Mouse (Mus musculus) liver, adult 2 months (tissue): ENCODE measurements around the gene Cxcl15. TPM values are rescaled to one million over a fixed set of nuclear protein-coding genes. Genes with fewer than 3 reads are reported as not detected.

ENCODE experiments used
- DNase-seq: peaks from one replicate; pipeline ENCODE4 v3.0.0-alpha.2; 2011; ENCODE audit warnings: low read depth, low spot score; ENCODE audit errors: extremely low read depth
- H3K27ac ChIP-seq: fragments of 200-500 bp; replicated peaks from 2 replicates; pipeline ENCODE4 v1.5.1; 2012; ENCODE audit warnings: low read depth, mild to moderate bottlenecking, control low read depth, inconsistent platforms, low read length; ENCODE audit not compliant: insufficient read depth
- H3K27me3 ChIP-seq: fragments of 200-500 bp; 2 replicates; pipeline ENCODE4 v1.6.1; 2012; ENCODE audit warnings: mild to moderate bottlenecking, moderate library complexity, low read length, inconsistent platforms; ENCODE audit not compliant: control insufficient read depth, insufficient read depth
- H3K36me3 ChIP-seq: fragments of 200-500 bp; 2 replicates; pipeline ENCODE4 v1.6.1; 2012; ENCODE audit warnings: low read length, inconsistent platforms; ENCODE audit not compliant: control insufficient read depth, insufficient read depth
- H3K4me1 ChIP-seq: fragments of 200-500 bp; 2 replicates; pipeline ENCODE4 v1.6.1; 2011; ENCODE audit warnings: low read length; ENCODE audit not compliant: control insufficient read depth, insufficient read depth
- H3K4me3 ChIP-seq: fragments of 200-500 bp; 2 replicates; pipeline ENCODE4 v1.5.1; 2011; ENCODE audit warnings: low read depth, mild to moderate bottlenecking, control low read depth, low read length, moderate library complexity; ENCODE audit not compliant: insufficient read depth
- H3K79me2 ChIP-seq: fragments of 200-500 bp; 2 replicates; pipeline ENCODE4 v1.6.1; 2012; ENCODE audit warnings: inconsistent platforms, mild to moderate bottlenecking, low read length, moderate library complexity; ENCODE audit not compliant: control insufficient read depth, insufficient read depth
- H3K9ac ChIP-seq: fragments of 200-500 bp; 2 replicates; pipeline ENCODE4 v1.6.1; 2012; ENCODE audit warnings: low read depth, mild to moderate bottlenecking, control low read depth, inconsistent platforms, low read length
- CTCF ChIP-seq: fragments of 200-500 bp; IDR thresholded peaks from 2 replicates; pipeline ENCODE4 v1.5.1; 2011; ENCODE audit warnings: low read depth, low read length, control low read depth
- POLR2A ChIP-seq: fragments of 200-500 bp; IDR thresholded peaks from 2 replicates; pipeline ENCODE4 v1.6.1; 2011; ENCODE audit warnings: low read length, control low read depth; ENCODE audit not compliant: insufficient read depth; ENCODE audit errors: extremely low read depth
- WGBS: fragments of 180-500 bp; shearing (Covaris S2); methylation state at CpG from one replicate; pipeline ENCODE4 v1.1.7; 2018; 5-methylcytosine and 5-hydroxymethylcytosine counted together
- polyA plus RNA-seq: library from polyadenylated mRNA; depleted of rRNA; stranded (reverse); fragments of >200 nt; gene quantifications from 2 replicates; pipeline ENCODE4 v1.2.3, GENCODE M21; 2012; rRNA removed
- total RNA-seq: library from RNA; depleted of rRNA; stranded (reverse); fragments of >200 nt; gene quantifications from 2 replicates; pipeline ENCODE4 v1.2.3, GENCODE M21; 2014; rRNA removed

Gene Cxcl15
- not detected in 2 replicates for total RNA-seq
- not detected in 2 replicates for polyA plus RNA-seq

DNA sequence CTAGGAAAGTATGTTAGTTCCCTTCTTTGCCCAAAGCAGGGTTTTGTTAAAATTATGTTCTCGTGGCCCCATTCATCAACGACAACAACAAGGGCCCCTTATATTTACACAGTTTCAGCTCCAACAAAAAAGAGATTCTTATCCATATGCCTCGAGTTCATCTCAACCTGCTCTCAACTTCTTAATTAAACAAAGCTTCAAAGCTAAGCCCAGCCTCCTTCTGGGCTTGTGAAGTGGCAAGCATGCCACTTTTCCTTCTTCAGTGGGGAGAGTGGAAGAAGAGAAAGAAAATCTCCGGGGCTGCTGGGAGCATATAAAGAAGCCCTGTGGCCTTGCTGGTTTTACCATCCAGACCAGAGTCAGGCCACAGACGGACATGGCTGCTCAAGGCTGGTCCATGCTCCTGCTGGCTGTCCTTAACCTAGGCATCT lies at the start of gene Cxcl15:
TSS of gene Cxcl15 (plus strand) at position 340 of the 431 bp plus-strand sequence.
- H3K4me1 ChIP-seq = no peaks in the 10 kb centered on the region
- WGBS = 43% methylated on average over 5 of the region's 5 CpGs
- H3K27ac ChIP-seq = no peak within 1 kb of the TSS
- no peaks in the 10 kb centered on the region for H3K27me3 ChIP-seq
- no peak within 1 kb of the TSS for H3K4me3 ChIP-seq
- H3K79me2 ChIP-seq = no peaks in the 10 kb centered on the region
- TF ChIP-seq POLR2A (no peak), CTCF (no peak)
- no peak for DNase-seq
- H3K36me3 ChIP-seq = no peaks in the 10 kb centered on the region
- H3K9ac ChIP-seq = no peak within 1 kb of the TSS

DNA sequence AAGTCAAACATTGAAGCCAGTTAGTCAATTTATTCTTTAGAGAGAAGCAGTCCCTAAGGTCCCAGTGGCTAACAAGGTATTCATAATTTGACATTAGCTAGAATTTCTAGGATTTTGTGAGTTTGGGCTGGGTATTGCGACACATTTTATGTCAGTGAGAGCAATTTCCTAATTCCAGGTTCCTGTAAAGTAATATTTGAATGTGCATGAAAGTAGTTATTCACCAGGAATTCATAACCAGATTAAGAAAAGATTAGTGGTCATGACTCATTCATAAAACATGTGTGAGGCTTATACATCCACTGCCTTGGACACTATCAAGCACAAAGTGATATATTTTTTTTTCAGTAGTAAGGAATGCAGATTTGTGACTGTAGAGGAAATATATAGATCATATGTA lies 40.4 kb upstream of the Cxcl15 start:
- H3K36me3 ChIP-seq = no peaks in the 10 kb centered on the region
- H3K9ac ChIP-seq = no peak overlapping the region
- WGBS = 96% methylated on average over 1 of the region's 1 CpGs
- TF ChIP-seq POLR2A (no peak), CTCF (no peak)
- no peak overlapping the region for H3K4me3 ChIP-seq
- H3K79me2 ChIP-seq = no peaks in the 10 kb centered on the region
- H3K27ac ChIP-seq = no peak overlapping the region
- no peak for DNase-seq
- H3K27me3 ChIP-seq = no peaks in the 10 kb centered on the region
- H3K4me1 ChIP-seq = peaks cover 1% of the 10 kb centered on the region

DNA sequence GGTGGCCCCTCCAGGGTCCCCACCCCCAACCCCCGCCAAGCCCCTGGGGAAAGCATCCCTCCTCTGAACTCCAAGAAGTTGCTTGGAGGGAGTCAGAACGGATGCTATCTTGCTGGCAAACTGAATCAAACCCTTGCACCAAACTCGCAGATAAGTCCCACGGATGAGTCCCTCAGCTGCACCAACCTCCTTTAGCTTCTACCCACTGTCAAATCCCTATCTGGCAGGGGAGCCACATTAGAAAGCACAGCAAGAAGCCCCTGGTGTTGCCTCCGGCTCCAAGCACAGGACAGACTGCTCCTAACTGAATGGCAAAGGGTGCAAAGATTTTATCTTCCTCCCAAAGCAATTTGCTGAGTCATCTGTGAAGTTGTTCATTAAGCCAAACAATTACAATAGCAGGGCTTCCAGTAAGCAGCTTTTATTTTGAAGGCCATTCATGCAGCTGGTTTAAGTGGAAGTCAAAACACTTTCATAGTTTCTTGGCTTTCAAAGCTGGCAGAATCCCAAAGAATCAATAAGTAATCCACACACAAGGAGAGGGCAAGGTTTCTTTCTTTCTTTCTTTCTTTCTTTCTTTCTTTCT lies 36.2 kb upstream of the Cxcl15 start:
- Histone ChIP-seq H3K27me3 (no peaks in the 10 kb centered on the region), H3K4me1 (peaks cover 7% of the 10 kb centered on the region), H3K27ac (no peak overlapping the region), H3K79me2 (no peaks in the 10 kb centered on the region), H3K4me3 (no peak overlapping the region), H3K36me3 (no peaks in the 10 kb centered on the region), H3K9ac (no peak overlapping the region)
- WGBS = 67% methylated on average over 5 of the region's 5 CpGs
- peak; percentile 33 for DNase-seq
- TF ChIP-seq POLR2A (no peak), CTCF (no peak)

DNA sequence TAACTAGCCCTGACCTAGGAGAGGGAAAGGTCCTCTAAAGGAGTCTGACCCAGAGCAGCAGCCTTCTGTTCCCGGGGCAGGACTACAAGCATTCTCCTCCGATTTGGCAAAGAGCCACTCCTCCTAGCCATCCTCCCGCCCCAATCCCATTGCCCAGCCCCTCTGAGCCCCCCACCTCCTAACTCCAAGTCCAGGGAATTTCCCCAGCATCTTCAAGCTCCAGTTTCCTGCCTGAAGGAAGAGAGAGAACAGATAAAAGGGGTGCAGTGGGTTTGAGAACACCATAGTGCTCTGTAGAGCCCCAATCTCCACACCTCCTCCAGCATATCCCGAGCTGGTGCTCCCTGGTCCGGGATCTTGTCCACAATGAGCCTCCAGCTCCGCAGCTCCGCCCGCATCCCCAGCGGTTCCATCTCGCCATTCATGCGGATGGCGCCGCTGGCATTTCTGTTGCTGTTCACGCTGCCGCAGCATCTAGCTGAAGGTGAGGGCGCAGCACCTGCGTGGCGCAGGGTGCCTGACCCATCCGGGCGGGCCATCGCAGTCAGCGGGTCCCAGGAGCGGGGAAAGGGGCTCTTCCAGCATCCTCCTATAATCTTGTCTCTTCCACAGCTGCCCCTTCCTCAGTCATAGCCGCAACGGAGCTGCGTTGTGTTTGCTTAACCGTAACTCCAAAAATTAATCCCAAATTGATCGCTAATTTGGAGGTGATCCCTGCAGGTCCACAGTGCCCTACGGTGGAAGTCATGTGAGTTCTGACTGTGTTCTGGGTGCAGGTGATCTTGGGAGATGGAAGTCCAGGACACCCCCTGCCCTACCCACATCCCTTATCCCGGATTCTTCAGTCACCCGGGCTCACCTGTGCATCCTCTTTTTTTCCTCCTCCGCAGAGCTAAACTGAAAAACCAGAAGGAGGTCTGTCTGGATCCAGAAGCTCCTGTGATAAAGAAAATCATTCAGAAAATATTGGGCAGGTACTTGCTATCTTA lies 35.0 kb upstream of the Cxcl15 start, which contains the start of gene Cxcl5:
TSS of gene Cxcl5 (plus strand) at position 284 of the 989 bp plus-strand sequence.
- peak within 1 kb of the TSS; percentile 9; the same call in 1 of the 2 replicates for H3K4me3 ChIP-seq
- H3K9ac ChIP-seq = no peak within 1 kb of the TSS
- H3K36me3 ChIP-seq = no peaks in the 10 kb centered on the region
- DNase-seq = peak; percentile 8
- H3K27me3 ChIP-seq = no peaks in the 10 kb centered on the region
- peaks cover 7% of the 10 kb centered on the region for H3K4me1 ChIP-seq
- TF ChIP-seq POLR2A = no peak
- TF ChIP-seq CTCF = no peak
- WGBS = 10% methylated on average over 32 of the region's 32 CpGs
- no peak within 1 kb of the TSS for H3K27ac ChIP-seq
- H3K79me2 ChIP-seq = no peaks in the 10 kb centered on the region

DNA sequence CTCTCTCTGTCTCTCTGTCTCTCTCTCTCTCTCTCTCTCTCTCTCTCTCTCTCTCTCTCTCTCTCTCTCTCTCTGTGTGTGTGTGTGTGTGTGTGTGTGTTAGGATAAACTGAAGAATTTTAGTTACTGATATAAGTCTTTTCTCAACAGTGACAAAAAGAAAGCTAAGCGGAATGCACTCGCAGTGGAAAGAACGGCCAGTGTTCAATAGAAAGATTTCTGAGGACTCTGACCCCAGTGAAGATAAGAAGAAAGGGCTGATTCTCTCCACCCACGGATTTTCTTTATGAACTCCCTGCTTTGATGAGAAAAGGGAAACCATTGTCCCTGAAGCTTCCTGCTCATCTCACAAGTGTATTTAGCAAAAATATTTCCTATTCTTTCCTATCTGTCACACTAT lies 34.0 kb upstream of the Cxcl15 start:
- no peaks in the 10 kb centered on the region for H3K27me3 ChIP-seq
- no peak overlapping the region for H3K27ac ChIP-seq
- TF ChIP-seq POLR2A (no peak), CTCF (no peak)
- no peak overlapping the region for H3K9ac ChIP-seq
- H3K79me2 ChIP-seq = no peaks in the 10 kb centered on the region
- no peaks in the 10 kb centered on the region for H3K36me3 ChIP-seq
- peaks cover 7% of the 10 kb centered on the region for H3K4me1 ChIP-seq
- WGBS = 6% methylated on average over 4 of the region's 4 CpGs
- no peak overlapping the region for H3K4me3 ChIP-seq
- DNase-seq = no peak

DNA sequence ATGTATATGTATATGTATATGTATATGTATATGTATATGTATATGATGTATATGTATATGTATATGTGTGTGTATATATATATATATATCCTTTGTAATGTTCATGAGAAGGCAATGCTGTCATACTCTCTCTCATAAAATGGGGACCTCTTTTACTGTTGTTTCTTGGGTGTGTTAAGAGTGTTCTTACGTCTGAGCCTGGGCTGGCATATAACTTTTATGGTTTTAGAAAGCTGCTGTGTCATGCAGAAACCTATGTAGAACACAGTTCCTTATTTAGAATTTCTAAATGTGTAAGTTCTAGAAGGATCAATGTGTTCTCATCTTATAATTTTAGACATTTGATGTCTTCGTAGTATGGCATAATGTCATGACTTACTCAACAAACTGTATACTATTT lies 33.5 kb upstream of the Cxcl15 start:
- DNase-seq = no peak
- 95% methylated on average over 2 of the region's 2 CpGs for WGBS
- H3K79me2 ChIP-seq = no peaks in the 10 kb centered on the region

More for the DNA sequence above, 33.5 kb upstream of the Cxcl15 start:
- peaks cover 7% of the 10 kb centered on the region for H3K4me1 ChIP-seq
- H3K27me3 ChIP-seq = no peaks in the 10 kb centered on the region
- TF ChIP-seq CTCF (no peak), POLR2A (no peak)
- H3K36me3 ChIP-seq = no peaks in the 10 kb centered on the region
- H3K4me3 ChIP-seq = no peak overlapping the region
- no peak overlapping the region for H3K9ac ChIP-seq
- H3K27ac ChIP-seq = no peak overlapping the region
